Mouse (Mus musculus): ENCODE measurements around the gene Rsrc1. TPM values are rescaled to one million over a fixed set of nuclear protein-coding genes. Genes with fewer than 3 reads are reported as not detected.
A peak's percentile ranks its signal among the peaks of the same experiment; 100 is the strongest.

Rsrc1 gene
- 33.5 and 34.8 TPM in 2 replicates for total RNA-seq (2021)
- long read RNA-seq, transcript Rsrc1-203 (10 exons, 3,224 nt): major isoform, 17 of 25 reads
- long read RNA-seq, partial matches to known transcripts: 1 of 25 reads
- long read RNA-seq, other reads (novel, unspliced or antisense): 5 of 25 reads

- DNase-seq: peak; percentile 74
These were observed at the start of gene Rsrc1 for GRCm38 (mm10) chr3:66981101-66981661. TSS of gene Rsrc1 (plus strand) at chr3:66981390.

DNA sequence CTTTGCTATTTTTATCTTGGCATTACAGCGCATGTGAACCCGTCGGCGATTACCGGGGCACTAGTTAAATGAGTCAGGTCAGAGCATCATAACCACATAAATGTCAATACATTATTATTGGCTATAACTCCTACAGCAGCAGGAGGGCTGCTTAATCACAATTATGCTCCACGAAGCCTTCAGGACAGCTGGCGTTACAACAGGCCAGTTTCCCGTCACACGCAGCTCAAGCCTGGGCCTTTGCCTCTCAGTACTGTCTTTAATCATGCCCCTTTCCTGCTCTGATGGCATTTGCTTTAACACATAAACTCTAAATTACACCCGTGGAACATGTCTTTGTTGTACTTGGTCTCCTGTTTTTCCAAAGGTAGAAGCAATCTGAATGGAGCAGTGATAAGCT, 41.5 kb upstream of the Rsrc1 start:
- DNase-seq: no peak

GRCm38 (mm10) chr3:66955126-66955525, 26.1 kb upstream of the Rsrc1 start:
- DNase-seq: no peak

DNA sequence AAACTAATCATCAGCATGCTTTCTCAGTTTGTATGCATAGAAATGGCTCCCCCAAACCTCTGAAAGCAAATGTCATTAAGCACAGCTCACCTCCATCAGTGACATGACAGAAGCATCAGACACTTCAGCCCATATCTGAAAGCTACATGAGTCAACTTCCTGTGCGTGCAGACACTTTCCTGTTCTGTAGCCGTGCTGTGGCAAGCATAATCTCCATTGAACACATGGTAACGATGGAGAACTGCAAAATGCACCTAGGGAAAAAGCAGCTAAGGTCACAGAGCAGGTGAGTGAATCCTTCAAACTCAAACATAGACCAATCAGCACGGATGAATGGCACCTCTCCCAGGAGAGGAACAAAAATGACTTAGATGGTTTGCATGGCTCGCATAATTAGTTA, 21.2 kb upstream of the Rsrc1 start:
- no peak for DNase-seq

- DNase-seq: no peak
These were observed 16.3 kb upstream of the Rsrc1 start for GRCm38 (mm10) chr3:66964884-66965283.

DNA sequence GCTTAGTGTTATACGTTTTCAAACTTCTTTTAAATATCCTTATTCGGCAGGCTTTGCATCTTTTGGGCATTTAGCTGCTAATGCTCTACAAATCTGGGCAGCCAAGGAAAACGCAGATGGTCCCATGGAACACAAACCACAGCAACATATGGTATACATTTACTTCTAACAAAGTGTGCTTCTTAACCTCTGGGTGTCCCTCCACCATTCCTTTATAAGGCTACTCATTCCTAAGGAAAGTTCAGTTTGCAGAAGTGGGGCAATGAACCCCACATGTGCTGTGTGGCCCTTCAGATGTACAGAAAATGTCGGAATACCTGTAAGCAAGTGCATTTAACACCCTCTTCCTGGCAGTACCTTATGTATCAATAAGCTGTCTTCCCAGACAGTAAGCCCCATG, 13.7 kb upstream of the Rsrc1 start:
- DNase-seq: no peak

- no peak for DNase-seq
These were observed 10.9 kb upstream of the Rsrc1 start for GRCm38 (mm10) chr3:66970261-66970660.

DNA sequence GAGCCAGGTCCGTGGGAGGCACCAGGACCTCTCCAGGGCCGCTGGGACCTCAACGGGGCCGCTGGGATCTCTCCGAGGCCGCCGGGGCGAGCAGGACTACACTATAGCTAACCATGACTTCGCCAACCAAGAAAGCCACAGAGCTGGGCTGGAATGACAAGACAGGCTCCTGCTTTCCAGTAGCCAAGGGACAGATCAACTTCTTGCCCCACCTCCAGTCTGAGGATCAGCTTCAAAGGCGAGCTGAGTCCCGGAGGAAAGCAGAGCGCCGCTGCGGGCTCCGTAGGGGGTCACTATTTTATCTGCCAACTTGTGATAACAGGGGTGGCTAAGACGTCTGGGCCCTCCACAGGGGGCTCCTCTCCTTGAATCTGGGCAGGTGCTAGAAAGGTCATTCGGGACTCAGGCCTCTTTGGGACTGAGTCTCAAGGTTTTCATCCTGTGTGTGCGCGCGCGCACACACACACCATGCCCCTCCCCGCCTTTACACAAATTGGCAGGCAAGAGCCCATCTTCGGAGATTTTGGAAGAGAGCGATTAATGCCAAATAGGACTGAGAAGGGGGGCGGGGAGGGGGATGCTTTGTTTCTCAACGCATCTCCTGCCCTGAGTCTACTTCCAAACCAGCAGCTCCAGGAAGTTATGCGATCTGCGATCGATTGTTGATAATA, 10.4 kb upstream of the Rsrc1 start:
- no peak for DNase-seq

- DNase-seq: no peak
These were observed 8.8 kb upstream of the Rsrc1 start for GRCm38 (mm10) chr3:66972191-66972950.

GRCm38 (mm10) chr3:66973391-66973943, 7.7 kb upstream of the Rsrc1 start:
- DNase-seq: peak; percentile 8

GRCm38 (mm10) chr3:66974501-66974900, 6.7 kb upstream of the Rsrc1 start:
- DNase-seq: no peak

- DNase-seq: no peak
These were observed 4.1 kb upstream of the Rsrc1 start for GRCm38 (mm10) chr3:66976889-66977615.

DNA sequence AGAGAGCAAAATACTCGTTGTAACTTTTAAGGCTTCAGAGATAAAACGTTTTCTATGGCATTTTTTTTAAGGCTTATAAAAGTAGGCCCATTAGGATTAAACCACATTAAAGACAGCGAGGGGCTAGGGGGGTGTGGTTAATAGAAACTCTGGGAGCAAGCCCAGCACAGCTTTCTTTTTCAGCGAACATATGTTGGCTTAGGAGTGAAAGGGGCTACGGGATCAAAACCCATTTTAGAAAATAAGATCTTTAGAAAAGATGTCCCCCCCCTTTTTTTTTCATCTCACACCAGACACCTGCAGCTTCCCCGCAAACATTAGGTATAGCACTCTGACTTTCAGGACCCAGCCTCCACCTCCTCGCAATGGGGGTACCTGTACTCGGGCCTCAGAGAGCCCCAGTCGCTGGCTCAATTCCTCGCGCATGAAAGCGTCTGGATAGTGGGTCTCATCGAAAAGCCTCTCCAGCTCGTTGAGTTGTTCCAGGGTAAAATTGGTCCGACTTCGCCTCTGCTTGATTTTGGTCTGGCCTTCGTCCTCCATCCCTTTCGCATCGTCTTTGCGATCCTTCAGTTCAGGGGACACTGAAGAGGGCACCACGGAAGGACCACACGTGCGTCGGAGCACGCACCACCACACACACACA, 3.3 kb upstream of the Rsrc1 start:
- DNase-seq: no peak

- DNase-seq: peak; percentile 16
These were observed 2.5 kb upstream of the Rsrc1 start for GRCm38 (mm10) chr3:66978457-66979381.

GRCm38 (mm10) chr3:66979491-66979890, 1.7 kb upstream of the Rsrc1 start:
- DNase-seq: no peak

GRCm38 (mm10) chr3:66980111-66980975, 847 bp upstream of the Rsrc1 start:
- DNase-seq: no peak

DNA sequence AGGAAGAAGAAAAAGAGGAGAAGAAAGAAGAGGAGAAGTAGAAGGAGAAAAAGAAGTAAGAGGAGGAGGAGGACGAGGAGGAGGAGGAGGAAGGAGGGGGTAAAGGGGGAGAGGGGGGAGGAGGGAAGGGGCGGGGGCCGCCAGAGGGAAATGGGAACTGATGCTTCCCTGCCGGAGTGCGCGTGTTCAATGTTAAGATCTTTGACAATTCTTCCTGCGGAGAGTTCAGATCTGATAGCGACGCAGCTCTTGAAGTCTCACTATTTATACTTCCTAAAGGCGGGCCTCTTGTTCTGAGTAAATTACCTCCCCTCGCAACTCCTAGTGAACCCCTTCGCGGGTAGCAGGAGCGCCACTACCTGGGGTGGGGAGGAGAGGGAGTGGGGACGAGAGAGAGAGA, 516 bp downstream of the Rsrc1 start, which contains the start of gene Shox2:
Gene Shox2 (minus strand): TSS at position 66 of the 400 bp plus-strand sequence.
- no peak for DNase-seq

- peak; percentile 22 for DNase-seq
These were observed 1.2 kb downstream of the Rsrc1 start for GRCm38 (mm10) chr3:66982181-66982911.

DNA sequence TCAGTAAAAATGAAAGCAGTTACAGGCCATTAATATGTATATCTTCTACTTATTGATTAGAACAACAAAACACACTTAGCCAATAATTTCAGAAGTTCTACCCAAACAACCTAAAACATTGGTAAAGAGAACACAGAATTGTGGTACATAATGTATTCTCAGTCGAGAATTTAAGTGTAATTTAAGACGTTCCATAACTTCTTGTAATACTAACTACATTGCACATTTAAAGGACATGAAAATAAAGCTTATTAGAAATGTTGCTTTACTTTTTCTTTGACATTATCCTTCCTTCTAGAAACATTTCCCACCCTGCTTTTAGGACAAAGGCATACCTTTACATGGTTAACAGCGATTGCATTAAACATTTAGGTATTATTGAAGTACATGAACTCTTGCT, 2.3 kb downstream of the Rsrc1 start:
- no peak for DNase-seq
